Mouse (Mus musculus): ENCODE data around the gene G0s2.

DNA sequence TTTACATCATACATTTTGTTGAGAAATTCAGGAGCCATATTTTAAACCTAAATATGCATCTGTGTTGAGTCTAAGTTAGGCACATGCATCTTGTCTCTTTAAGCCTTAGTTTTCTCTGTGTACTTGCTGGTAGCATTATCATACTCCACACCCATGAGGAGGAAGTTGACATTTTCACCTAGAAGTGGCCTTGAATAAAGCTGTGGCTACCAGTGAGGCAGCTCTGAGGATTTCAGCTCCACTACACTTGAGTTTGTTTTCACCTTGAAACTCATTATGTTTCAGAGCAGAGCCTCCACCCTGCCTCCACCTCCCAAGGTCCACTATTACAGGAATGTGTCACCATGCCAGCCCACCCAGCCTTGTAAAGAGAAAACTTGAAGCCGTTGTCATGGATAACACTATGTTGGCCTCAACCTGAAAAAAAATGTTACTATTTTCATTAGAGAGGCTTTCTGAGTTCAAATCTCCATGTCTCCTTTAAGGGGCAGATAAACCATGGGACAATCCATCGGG, 38.8 kb downstream of the G0s2 start:
- TF ChIP-seq CTCF (IDR thresholded peaks at IDR 0.05; ENCODE audit: low read depth) (no peak), EP300 (optimal IDR thresholded peaks at IDR 0.05) (no peak)
